Mouse (Mus musculus): ENCODE measurements around the gene Cwf19l1. TPM values are rescaled to one million over a fixed set of nuclear protein-coding genes. Genes with fewer than 3 reads are reported as not detected.
"Not testable (repeated sequence)": the region's sequence is repeated elsewhere in the genome, so short reads cannot be mapped to it uniquely, and the experiment has no call there.

The Cwf19l1 gene
- polyA plus RNA-seq, 1 experiment from 2014 or later, result 23.8 TPM

GRCm38 (mm10) chr19:44145702-44146567 is 10.3 kb upstream of the Cwf19l1 start, which contains the start of gene Bloc1s2:
Gene Bloc1s2, minus strand, starts transcription at chr19:44146446.
- Histone ChIP-seq H3K27ac (peak within 1 kb of the TSS; percentile 83), H3K36me3 (peaks cover 35% of the 10 kb centered on the region), H3K4me3 (peak within 1 kb of the TSS; percentile 65), H3K4me1 (peaks cover 13% of the 10 kb centered on the region), H3K27me3 (ENCODE audit: insufficient read depth, poor library complexity, severe bottlenecking) (peaks cover 12% of the 10 kb centered on the region; the same call in 1 of the 2 replicates), H3K9me3 (no peaks in the 10 kb centered on the region)
- DNase-seq (ENCODE audit: low spot score), result peak; percentile 91
- WGBS, result 5% methylated on average over 46 of the region's 46 CpGs

GRCm38 (mm10) chr19:44144366-44144765 is 8.7 kb upstream of the Cwf19l1 start:
- H3K4me3 ChIP-seq, result no peak overlapping the region
- H3K27me3 ChIP-seq (ENCODE audit: insufficient read depth, poor library complexity, severe bottlenecking), result peaks cover 10% of the 10 kb centered on the region; the same call in 1 of the 2 replicates
- peak; percentile 66 for DNase-seq (ENCODE audit: low spot score)
- H3K9me3 ChIP-seq, result no peaks in the 10 kb centered on the region
- H3K4me1 ChIP-seq, result peaks cover 13% of the 10 kb centered on the region
- H3K36me3 ChIP-seq, result peaks cover 46% of the 10 kb centered on the region
- WGBS, result 85% methylated on average over 9 of the region's 9 CpGs
- H3K27ac ChIP-seq, result no peak overlapping the region

GRCm38 (mm10) chr19:44135960-44136485 is 347 bp upstream of the Cwf19l1 start:
- Histone ChIP-seq H3K27ac (peak overlapping the region; percentile 67; the same call in 1 of the 2 replicates), H3K4me3 (peak overlapping the region; percentile 87), H3K36me3 (peaks cover 38% of the 10 kb centered on the region), H3K9me3 (no peaks in the 10 kb centered on the region), H3K4me1 (peaks cover 8% of the 10 kb centered on the region; the same call in 1 of the 2 replicates), H3K27me3 (ENCODE audit: insufficient read depth, poor library complexity, severe bottlenecking) (no peaks in the 10 kb centered on the region)
- DNase-seq (ENCODE audit: low spot score), result no peak
- 19% methylated on average over 7 of the region's 7 CpGs for WGBS

- WGBS, result 92% methylated on average over 5 of the region's 5 CpGs
- no peaks in the 10 kb centered on the region for H3K27me3 ChIP-seq (ENCODE audit: insufficient read depth, poor library complexity, severe bottlenecking)
- peaks cover 8% of the 10 kb centered on the region; the same call in 1 of the 2 replicates for H3K4me1 ChIP-seq
- DNase-seq (ENCODE audit: low spot score), result no peak
- no peak overlapping the region for H3K27ac ChIP-seq
- no peaks in the 10 kb centered on the region for H3K9me3 ChIP-seq
- H3K36me3 ChIP-seq, result peaks cover 45% of the 10 kb centered on the region
- H3K4me3 ChIP-seq, result no peak overlapping the region
These were observed 2.8 kb downstream of the Cwf19l1 start for GRCm38 (mm10) chr19:44132917-44133316.

- peaks cover 80% of the 10 kb centered on the region for H3K36me3 ChIP-seq
- DNase-seq (ENCODE audit: low spot score), result no peak
- WGBS, result 93% methylated on average over 2 of the region's 2 CpGs
- no peak overlapping the region for H3K4me3 ChIP-seq
- no peaks in the 10 kb centered on the region for H3K4me1 ChIP-seq
- no peaks in the 10 kb centered on the region for H3K9me3 ChIP-seq
- no peaks in the 10 kb centered on the region for H3K27me3 ChIP-seq (ENCODE audit: insufficient read depth, poor library complexity, severe bottlenecking)
- H3K27ac ChIP-seq, result no peak overlapping the region
These were observed 7.1 kb downstream of the Cwf19l1 start for GRCm38 (mm10) chr19:44128560-44128959.

- Histone ChIP-seq H3K36me3 (peaks cover 87% of the 10 kb centered on the region), H3K4me3 (no peak overlapping the region), H3K27me3 (ENCODE audit: insufficient read depth, poor library complexity, severe bottlenecking) (no peaks in the 10 kb centered on the region), H3K4me1 (no peaks in the 10 kb centered on the region), H3K27ac (no peak overlapping the region), H3K9me3 (no peaks in the 10 kb centered on the region)
- DNase-seq (ENCODE audit: low spot score), result no peak
- 96% methylated on average over 10 of the region's 10 CpGs for WGBS
These were observed 7.8 kb downstream of the Cwf19l1 start for GRCm38 (mm10) chr19:44127729-44128497.

GRCm38 (mm10) chr19:44121137-44121536 is 14.5 kb downstream of the Cwf19l1 start:
- WGBS, result 92% methylated on average over 7 of the region's 7 CpGs
- peaks cover 84% of the 10 kb centered on the region for H3K36me3 ChIP-seq
- no peaks in the 10 kb centered on the region for H3K9me3 ChIP-seq

GRCm38 (mm10) chr19:44120686-44121085 is 15.0 kb downstream of the Cwf19l1 start:
- H3K4me3 ChIP-seq; H3K4me1 ChIP-seq; H3K27ac ChIP-seq; H3K27me3 ChIP-seq (ENCODE audit: insufficient read depth, poor library complexity, severe bottlenecking); H3K9me3 ChIP-seq: not testable (repeated sequence)
- peaks cover 82% of the 10 kb centered on the region for H3K36me3 ChIP-seq
- WGBS, result 88% methylated on average over 9 of the region's 9 CpGs
- peak; percentile 50 for DNase-seq (ENCODE audit: low spot score)

More at GRCm38 (mm10) chr19:44121137-44121536, 14.5 kb downstream of the Cwf19l1 start:
- Histone ChIP-seq H3K27ac (no peak overlapping the region), H3K4me3 (no peak overlapping the region), H3K27me3 (ENCODE audit: insufficient read depth, poor library complexity, severe bottlenecking) (no peaks in the 10 kb centered on the region), H3K4me1 (no peaks in the 10 kb centered on the region)
- peak; percentile 63 for DNase-seq (ENCODE audit: low spot score)

GRCm38 (mm10) chr19:44117793-44118192 is 17.9 kb downstream of the Cwf19l1 start:
- H3K9me3 ChIP-seq, result no peaks in the 10 kb centered on the region
- no peak overlapping the region for H3K4me3 ChIP-seq
- peaks cover 76% of the 10 kb centered on the region for H3K36me3 ChIP-seq

GRCm38 (mm10) chr19:44111706-44112105 is 24.0 kb downstream of the Cwf19l1 start:
- 71% methylated on average over 7 of the region's 7 CpGs for WGBS
- no peak overlapping the region for H3K27ac ChIP-seq
- H3K9me3 ChIP-seq, result no peaks in the 10 kb centered on the region
- H3K4me1 ChIP-seq, result peaks cover 8% of the 10 kb centered on the region
- H3K4me3 ChIP-seq, result no peak overlapping the region
- peaks cover 65% of the 10 kb centered on the region for H3K36me3 ChIP-seq
- no peak for DNase-seq (ENCODE audit: low spot score)
- H3K27me3 ChIP-seq (ENCODE audit: insufficient read depth, poor library complexity, severe bottlenecking), result no peaks in the 10 kb centered on the region

More at GRCm38 (mm10) chr19:44117793-44118192, 17.9 kb downstream of the Cwf19l1 start:
- DNase-seq (ENCODE audit: low spot score), result no peak
- Histone ChIP-seq H3K4me1 (no peaks in the 10 kb centered on the region), H3K27me3 (ENCODE audit: insufficient read depth, poor library complexity, severe bottlenecking) (no peaks in the 10 kb centered on the region), H3K27ac (no peak overlapping the region)

- 86% methylated on average over 9 of the region's 9 CpGs for WGBS
- Histone ChIP-seq H3K36me3 (peaks cover 60% of the 10 kb centered on the region), H3K4me3 (no peak overlapping the region), H3K27ac (no peak overlapping the region), H3K9me3 (no peaks in the 10 kb centered on the region), H3K27me3 (ENCODE audit: insufficient read depth, poor library complexity, severe bottlenecking) (no peaks in the 10 kb centered on the region), H3K4me1 (peaks cover 13% of the 10 kb centered on the region)
- no peak for DNase-seq (ENCODE audit: low spot score)
These were observed 25.3 kb downstream of the Cwf19l1 start for GRCm38 (mm10) chr19:44110356-44110755.

- Histone ChIP-seq H3K36me3 (peaks cover 50% of the 10 kb centered on the region), H3K9me3 (no peaks in the 10 kb centered on the region), H3K4me1 (peaks cover 13% of the 10 kb centered on the region), H3K27me3 (ENCODE audit: insufficient read depth, poor library complexity, severe bottlenecking) (no peaks in the 10 kb centered on the region), H3K4me3 (no peak overlapping the region), H3K27ac (no peak overlapping the region)
- no peak for DNase-seq (ENCODE audit: low spot score)
These were observed 26.7 kb downstream of the Cwf19l1 start for GRCm38 (mm10) chr19:44108996-44109395.

Measured in heart, embryonic 10.5 days (tissue).